In genomic region chr3:60398796-60399195, GRCm38 (mm10) we compare ENCODE assay signal across 21 mouse cellular contexts.
DNase-seq lines count a peak whose midpoint lies in the region; TF ChIP-seq lines count a peak whose summit lies in the region.
"Had no signal": no experiment of that assay in that cellular context is flagged by ENCODE, and none has a peak within 500 bp of the region (broad histone marks: within the 10 kb centered on the region; RNA-seq: fewer than 3 reads in every experiment).

No protein-coding gene starts in this region.

- H3K79me2 ChIP-seq in myocyte (ENCODE audit: control insufficient read depth, insufficient read depth), result no peaks in the 10 kb centered on the region

- no peaks in the 10 kb centered on the region for H3K27me3 ChIP-seq in myocyte (ENCODE audit: control insufficient read depth, insufficient read depth, insufficient read length)
- H3K27me3 ChIP-seq: embryonic facial prominence, embryonic 12.5 days; forebrain, embryonic 13.5 days; forebrain, embryonic 15.5 days; Patski had no signal

- DNase-seq in kidney, adult 9 months, result peak; percentile 12
- DNase-seq in kidney, postnatal 4 days, result no peak
- DNase-seq in 3134 (ENCODE audit: extremely low read depth, insufficient read length, low spot score), result peak; percentile 24
- peak; percentile 75 for DNase-seq in 3T3-L1 (ENCODE audit: low read depth, low spot score)
- no peak for DNase-seq in thymus, postnatal 36 days
- DNase-seq in lung, postnatal 10 days, result no peak
- DNase-seq: adrenal gland, adult 8-10 months; adrenal gland, postnatal 14 days; adrenal gland, postnatal 36 days; cerebellum, adult 11-12 months; cerebellum, adult 2 months; cerebellum, adult 9-10 months; cerebellum, postnatal 10 days; cerebellum, postnatal 25 days; forebrain, postnatal 0 days had no signal

- H3K4me3 ChIP-seq in myocyte, result no peak overlapping the region
- H3K4me3 ChIP-seq: embryonic facial prominence, embryonic 10.5 days; embryonic facial prominence, embryonic 12.5 days; forebrain, embryonic 13.5 days; forebrain, embryonic 15.5 days had no signal

- no peak overlapping the region for H3K4me2 ChIP-seq in myocyte (ENCODE audit: low read depth)
- H3K4me2 ChIP-seq: embryonic facial prominence, embryonic 12.5 days; forebrain, embryonic 13.5 days; forebrain, embryonic 15.5 days had no signal

- no peak for TF ChIP-seq POLR2A in myocyte (IDR thresholded peaks at IDR 0.05; ENCODE audit: insufficient read length, low read depth)

- no peaks in the 10 kb centered on the region for H3K36me3 ChIP-seq in myocyte (ENCODE audit: control insufficient read depth, insufficient read depth)
- H3K36me3 ChIP-seq: embryonic facial prominence, embryonic 10.5 days; embryonic facial prominence, embryonic 12.5 days; forebrain, embryonic 15.5 days had no signal

- no peak overlapping the region for H3ac ChIP-seq in myocyte (ENCODE audit: control insufficient read depth, insufficient read length)

TF ChIP-seq in myocyte, 11 proteins besides CTCF, POLR2A, EP300 and RAD21:
- TF ChIP-seq TCF12 (IDR thresholded peaks at IDR 0.05; ENCODE audit: insufficient read depth, poor library complexity, severe bottlenecking) (peak; percentile 3), SRF (IDR thresholded peaks at IDR 0.05; ENCODE audit: control insufficient read depth, insufficient read length, low read depth) (no peak)

Comparison
In these comparisons a context has a peak if more than half of its experiments do, and no peak if none do; other contexts are left out.
1. DNase-seq: peak in kidney, adult 9 months (single experiment), 3134 (single experiment) and 3T3-L1 (single experiment); none in kidney, postnatal 4 days (0 of 2), thymus, postnatal 36 days (0 of 2) and lung, postnatal 10 days (single experiment).